Mouse (Mus musculus) duodenum, adult 2 months (tissue): ENCODE data around the gene Cideb. TPM values are rescaled to one million over a fixed set of nuclear protein-coding genes. Genes with fewer than 3 reads are reported as not detected.

Experiments used
- polyA plus RNA-seq: library from polyadenylated mRNA; depleted of rRNA; stranded (reverse); fragments of >200 nt; gene quantifications from 2 replicates; pipeline ENCODE4 v1.2.3, GENCODE M21; 2012; ENCODE audit warnings: low replicate concordance; rRNA removed

The Cideb gene
- polyA plus RNA-seq, result 265 and 662 TPM in 2 replicates

DNA sequence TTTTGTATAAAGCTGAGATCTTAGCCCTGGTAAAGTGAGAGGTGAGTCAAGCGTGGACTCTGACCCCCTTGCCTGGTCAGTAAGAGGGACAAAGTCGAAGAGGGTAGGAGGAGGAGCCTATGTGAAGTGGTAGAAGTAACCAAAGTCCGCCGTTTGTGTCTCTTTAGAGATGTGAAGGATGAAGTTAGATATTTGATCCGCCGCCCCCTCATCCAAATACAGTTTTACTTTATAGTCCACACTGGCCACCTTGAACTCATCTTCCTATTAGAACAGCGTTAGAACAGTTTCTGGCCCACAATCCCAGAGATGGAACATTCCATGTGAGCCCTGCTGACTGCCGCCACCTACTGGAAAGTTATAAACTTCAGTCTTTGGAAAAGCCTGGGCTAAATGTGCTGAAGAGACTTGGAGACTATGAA, at the start of gene Cideb:
Gene Cideb, minus strand, starts transcription at position 96 of the 422 bp plus-strand sequence.

DNA sequence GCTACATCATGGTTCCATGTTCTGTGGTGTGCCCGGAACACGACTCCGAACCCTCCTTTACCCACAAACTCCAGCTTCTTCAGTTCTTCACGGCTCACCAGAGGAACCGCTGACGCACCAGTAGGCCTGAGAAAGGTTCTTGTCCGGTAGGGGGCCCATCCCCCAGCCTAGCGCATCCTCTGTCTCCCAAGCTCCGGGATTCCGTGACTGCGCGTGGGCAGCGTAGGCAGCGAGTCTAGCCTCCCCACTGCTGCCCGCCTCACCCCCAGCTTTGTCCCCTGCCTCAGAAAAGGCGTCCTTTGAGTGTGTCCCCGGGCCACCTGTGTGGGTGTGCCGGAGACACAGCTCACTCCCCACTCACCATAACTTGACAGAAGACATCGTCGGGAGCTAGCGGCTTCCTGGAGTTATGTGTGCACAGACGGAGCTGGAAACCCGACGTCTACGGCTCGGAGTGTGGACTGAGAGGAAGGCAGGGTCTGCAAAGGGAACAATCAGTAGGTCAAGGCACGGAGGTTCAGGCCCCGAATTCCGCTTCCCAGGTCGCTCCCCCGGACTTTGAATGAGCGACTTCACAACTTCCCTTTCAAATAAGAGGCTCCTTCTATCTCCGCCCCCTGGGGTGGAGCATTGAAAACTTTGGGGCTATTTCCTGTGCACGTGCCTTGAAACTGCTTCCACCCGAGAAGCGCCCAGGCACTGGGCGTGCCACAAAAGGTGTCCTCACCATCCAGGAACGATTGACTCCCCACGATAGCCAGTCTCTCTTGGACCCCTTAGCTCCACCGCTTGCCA, 30.2 kb upstream of the Cideb start, which contains the start of gene Ripk3:
Gene Ripk3, minus strand, starts transcription at position 610 of the 795 bp plus-strand sequence.

DNA sequence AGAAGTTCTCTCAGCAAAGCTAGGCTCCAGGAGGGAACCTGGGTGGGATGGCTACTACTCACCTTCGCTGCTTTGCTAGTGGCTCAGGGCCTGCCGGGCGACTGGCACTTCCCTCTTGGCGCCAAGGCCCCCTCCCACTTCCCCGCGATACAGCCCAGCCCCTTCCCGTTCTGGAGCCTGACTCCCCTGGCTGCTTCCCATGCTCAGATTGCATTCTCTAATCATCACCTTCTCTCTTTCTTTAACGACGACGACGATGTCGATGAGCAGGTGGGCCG, 25.6 kb upstream of the Cideb start, which contains the start of gene Adcy4:
Gene Adcy4, minus strand, starts transcription at position 138 of the 278 bp plus-strand sequence.

DNA sequence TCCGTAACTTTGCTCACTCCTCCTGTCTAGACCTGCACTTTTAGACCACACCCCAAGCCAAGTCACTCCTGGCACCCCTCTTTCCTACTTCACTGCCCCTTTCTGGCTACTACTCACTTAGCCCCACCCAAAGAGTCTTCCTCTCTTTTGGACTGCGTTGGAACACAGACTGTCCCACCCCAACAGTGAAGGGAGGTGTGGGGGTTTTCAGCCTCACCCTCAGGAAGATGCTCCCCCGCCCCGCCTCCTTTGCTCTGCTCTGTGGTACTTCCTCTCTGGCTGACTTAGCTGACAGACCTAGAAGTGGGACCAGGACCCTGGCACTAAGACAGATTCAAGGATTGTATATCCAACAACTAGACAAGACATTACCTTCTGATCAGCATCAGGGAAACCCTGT, 7.4 kb upstream of the Cideb start, which contains the start of gene Ltb4r1:
Gene Ltb4r1, plus strand, starts transcription at position 267 of the 400 bp plus-strand sequence.

DNA sequence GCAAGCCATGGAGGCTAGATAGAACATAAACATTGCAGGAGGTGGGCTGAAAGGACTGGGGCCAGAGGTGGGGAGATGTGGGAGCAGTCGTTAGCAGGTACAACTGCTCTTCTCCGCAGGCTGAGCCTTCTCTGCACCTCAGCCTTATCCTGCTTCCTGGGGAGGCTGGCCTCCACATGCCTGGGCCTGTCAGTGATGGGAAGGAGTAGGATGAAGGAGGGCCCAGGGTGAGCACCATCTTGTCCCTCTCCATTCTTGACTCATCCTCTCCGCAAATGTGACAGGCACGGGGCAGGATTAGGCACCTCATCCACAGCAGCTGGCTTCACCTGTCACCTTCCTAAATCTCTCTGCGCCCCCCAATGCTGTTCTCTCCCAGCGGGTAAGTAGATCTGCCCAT, 2.9 kb upstream of the Cideb start, which contains the start of gene Ltb4r2:
Gene Ltb4r2, plus strand, starts transcription at position 266 of the 400 bp plus-strand sequence.

DNA sequence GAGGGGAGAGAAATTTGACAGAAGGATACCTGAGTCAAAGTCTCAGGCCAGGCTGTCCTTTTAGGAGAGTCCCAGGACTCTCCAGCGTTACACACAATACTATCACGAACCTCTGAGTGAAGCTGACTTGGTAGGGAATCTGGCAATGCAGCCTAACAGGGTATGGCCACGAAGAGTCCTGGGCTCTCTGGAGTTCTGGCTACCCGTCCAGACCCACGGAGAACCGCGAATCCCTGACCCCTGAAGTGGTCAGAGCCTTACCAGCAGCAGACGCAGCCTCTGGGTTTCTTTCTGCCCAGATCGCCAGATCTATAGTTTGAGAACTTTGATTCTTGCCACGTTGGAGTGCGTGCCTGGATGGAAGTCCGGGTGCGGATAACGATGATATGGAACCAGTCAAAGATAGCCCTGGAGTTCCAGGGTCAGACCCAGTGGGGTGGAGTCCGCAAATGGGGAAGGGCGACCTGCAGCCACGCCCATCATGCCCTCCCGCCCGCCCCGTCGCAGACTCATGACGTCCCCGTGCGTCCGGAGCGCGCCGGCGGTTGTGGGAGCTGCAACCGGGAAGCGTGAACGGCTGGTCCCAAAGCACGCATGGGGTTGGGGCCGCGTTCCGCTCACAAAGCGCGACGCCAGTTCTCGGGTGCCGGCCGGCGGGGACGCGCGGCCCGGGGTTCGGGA, 12.9 kb downstream of the Cideb start, which contains the start of the genes Dhrs1 and Nop9:
Gene Dhrs1, minus strand, starts transcription at position 511 of the 681 bp plus-strand sequence.
Gene Nop9, plus strand, starts transcription at position 514 of the 681 bp plus-strand sequence.

DNA sequence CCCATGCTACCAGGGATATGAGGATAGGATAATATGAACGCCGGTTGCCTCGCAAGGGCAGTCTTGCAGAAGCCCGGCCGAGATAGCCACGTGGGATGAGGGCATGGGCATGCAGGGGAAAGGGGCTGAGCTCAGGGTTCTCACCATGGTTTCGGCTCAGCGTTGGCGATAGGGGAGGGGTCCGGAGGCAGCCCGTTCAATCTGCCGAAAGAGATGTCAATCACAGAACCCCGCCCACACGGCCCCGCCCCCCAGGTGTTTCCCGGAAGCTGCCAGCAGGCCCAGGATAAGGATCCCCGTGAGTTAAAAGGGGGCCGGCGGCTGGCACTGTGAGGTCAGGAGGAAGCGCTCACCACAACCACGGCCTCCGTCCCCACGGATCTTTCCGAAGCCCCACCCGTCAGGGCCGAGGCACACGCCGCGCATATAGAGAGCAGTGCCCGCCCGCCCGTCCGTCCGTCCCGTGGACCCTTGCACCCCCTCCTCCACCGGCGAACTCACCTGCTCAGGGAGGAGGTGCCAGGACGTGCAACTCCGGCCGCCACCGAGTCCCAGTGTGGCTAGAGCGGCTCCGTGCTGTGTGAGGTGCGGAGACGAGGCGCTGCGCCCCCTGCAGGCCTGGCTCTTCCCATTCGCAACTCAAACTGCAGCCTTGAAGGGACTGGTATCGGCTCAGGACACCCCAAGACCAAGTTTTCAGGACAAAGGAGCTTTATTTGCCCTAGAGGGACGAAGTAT, 36.4 kb downstream of the Cideb start, which contains the start of gene Rabggta:
Gene Rabggta, minus strand, starts transcription at position 564 of the 738 bp plus-strand sequence.

DNA sequence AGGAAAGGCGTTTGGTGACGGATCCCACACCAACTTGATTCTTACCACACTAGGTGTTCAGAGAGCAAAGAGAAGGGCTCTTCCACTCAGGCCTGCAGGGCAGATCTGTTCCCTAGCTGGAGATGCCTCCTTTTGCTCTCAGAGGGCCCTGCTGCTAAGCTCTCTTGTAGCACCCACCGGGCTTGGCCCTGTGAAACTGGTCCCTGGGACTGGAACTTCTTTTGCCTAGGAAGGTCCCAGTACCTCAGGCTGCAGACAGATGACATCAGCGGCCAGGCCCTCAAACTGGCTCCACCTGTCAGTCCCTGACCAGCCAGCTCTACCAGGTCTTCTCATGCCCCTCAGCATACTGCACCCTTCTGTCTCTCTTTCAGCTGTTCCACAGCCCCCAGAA, 44.5 kb downstream of the Cideb start, which contains the start of gene Tgm1:
Gene Tgm1, minus strand, starts transcription at position 198 of the 394 bp plus-strand sequence.

Other genes with a start within 250 kb of the Cideb start
- 0.02 TPM in 1 of 2 replicates, not detected in the other for gene Cpne6, start 248.0 kb downstream of the Cideb start, polyA plus RNA-seq
- gene Nrl, start 233.5 kb downstream of the Cideb start, polyA plus RNA-seq, result not detected in 2 replicates
- gene Pck2, start 218.2 kb downstream of the Cideb start, polyA plus RNA-seq, result 19.5 and 27.3 TPM in 2 replicates
- 95.6 and 99.0 TPM in 2 replicates for gene Dcaf11, start 198.5 kb downstream of the Cideb start, polyA plus RNA-seq
- gene A730061H03Rik, start 198.1 kb downstream of the Cideb start, polyA plus RNA-seq, result 0.66 and 1.2 TPM in 2 replicates
- gene Fitm1, start 182.8 kb downstream of the Cideb start, polyA plus RNA-seq, result 0.09 TPM in 1 of 2 replicates, not detected in the other
- gene Psme1, start 180.3 kb downstream of the Cideb start, polyA plus RNA-seq, result 79.6 and 120 TPM in 2 replicates
- 22.9 and 37.1 TPM in 2 replicates for gene Emc9, start 173.2 kb downstream of the Cideb start, polyA plus RNA-seq
- 117 and 212 TPM in 2 replicates for gene Psme2, start 167.3 kb downstream of the Cideb start, polyA plus RNA-seq
- gene Rnf31, start 166.8 kb downstream of the Cideb start, polyA plus RNA-seq, result 33.6 and 53.0 TPM in 2 replicates
- 54.8 and 80.1 TPM in 2 replicates for gene Irf9, start 154.9 kb downstream of the Cideb start, polyA plus RNA-seq
- 59.9 and 65.8 TPM in 2 replicates for gene Rec8, start 140.4 kb downstream of the Cideb start, polyA plus RNA-seq
- gene Ipo4, start 122.5 kb downstream of the Cideb start, polyA plus RNA-seq, result 22.5 and 39.9 TPM in 2 replicates
- gene Gm49378, start 120.6 kb downstream of the Cideb start, polyA plus RNA-seq, result 6.3 and 23.9 TPM in 2 replicates
- 112 and 118 TPM in 2 replicates for gene Tm9sf1, start 114.7 kb downstream of the Cideb start, polyA plus RNA-seq
- gene Tssk4, start 108.3 kb downstream of the Cideb start, polyA plus RNA-seq, result 0.69 and 1.3 TPM in 2 replicates
- 17.9 and 19.6 TPM in 2 replicates for gene Mdp1, start 98.0 kb downstream of the Cideb start, polyA plus RNA-seq
- gene Gmpr2, start 86.5 kb downstream of the Cideb start, polyA plus RNA-seq, result 9.4 and 9.7 TPM in 2 replicates
- gene Nedd8, start 86.3 kb downstream of the Cideb start, polyA plus RNA-seq, result 242 and 271 TPM in 2 replicates
- 8.9 and 9.3 TPM in 2 replicates for gene Tinf2, start 76.6 kb downstream of the Cideb start, polyA plus RNA-seq
- gene Tgm1, start 44.5 kb downstream of the Cideb start, polyA plus RNA-seq, result 0.48 and 0.58 TPM in 2 replicates
- gene Rabggta, start 36.2 kb downstream of the Cideb start, polyA plus RNA-seq, result 44.0 and 48.3 TPM in 2 replicates
- gene Dhrs1, start 12.8 kb downstream of the Cideb start, polyA plus RNA-seq, result 404 and 508 TPM in 2 replicates
- gene Nop9, start 12.8 kb downstream of the Cideb start, polyA plus RNA-seq, result 10.6 and 12.5 TPM in 2 replicates
- gene Ltb4r2, start 3.0 kb upstream of the Cideb start, polyA plus RNA-seq, result 36.1 and 162 TPM in 2 replicates
- 14.4 and 49.5 TPM in 2 replicates for gene Ltb4r1, start 7.5 kb upstream of the Cideb start, polyA plus RNA-seq
- gene Adcy4, start 25.6 kb upstream of the Cideb start, polyA plus RNA-seq, result 3.4 and 3.5 TPM in 2 replicates
- 46.1 and 54.9 TPM in 2 replicates for gene Ripk3, start 30.4 kb upstream of the Cideb start, polyA plus RNA-seq
- 10.9 and 11.1 TPM in 2 replicates for gene Nfatc4, start 64.7 kb upstream of the Cideb start, polyA plus RNA-seq
- gene Nynrin, start 95.6 kb upstream of the Cideb start, polyA plus RNA-seq, result 1.6 TPM in 2 replicates
- 0.15 and 0.32 TPM in 2 replicates for gene Cbln3, start 125.9 kb upstream of the Cideb start, polyA plus RNA-seq
- 15.1 and 17.9 TPM in 2 replicates for gene Khnyn, start 126.5 kb upstream of the Cideb start, polyA plus RNA-seq
- 31.1 and 34.9 TPM in 2 replicates for gene Sdr39u1, start 141.8 kb upstream of the Cideb start, polyA plus RNA-seq
- gene Cma1, start 186.2 kb upstream of the Cideb start, polyA plus RNA-seq, result not detected in 2 replicates
- 0.12 TPM in 1 of 2 replicates, not detected in the other for gene Cma2, start 192.5 kb upstream of the Cideb start, polyA plus RNA-seq